In genomic region chr11:25715447-25716321, GRCm38 (mm10) we compare ENCODE assay signal across 11 mouse cellular contexts.
DNase-seq lines count a peak whose midpoint lies in the region.
"Had no signal": no experiment of that assay in that cellular context is flagged by ENCODE, and none has a peak within 500 bp of the region (broad histone marks: within the 10 kb centered on the region; RNA-seq: fewer than 3 reads in every experiment).

No protein-coding gene starts in this region.

- peak; percentile 19 to 24 for DNase-seq in left cerebral cortex, adult 18-20 months (ENCODE audit: low spot score in 2 of 2)
- DNase-seq in left cerebral cortex, adult 11 months (ENCODE audit: low spot score) = no peak
- DNase-seq in frontal cortex, adult 2 months (ENCODE audit: extremely low spot score in 1 of 2, low spot score in 1 of 2) = peak; percentile 42 to 43
- peak; percentile 49 to 54 for DNase-seq in layer of hippocampus, postnatal 10 days (ENCODE audit: low spot score in 2 of 2)
- peak; percentile 40 for DNase-seq in right cerebral cortex, postnatal 25 days
- no peak for DNase-seq in liver
- DNase-seq in kidney, adult 18-20 months = no peak
- DNase-seq: cerebellum, postnatal 36 days; kidney, postnatal 36 days; lung, postnatal 10 days; thymus, postnatal 36 days had no signal

Comparison
In these comparisons a context has a peak if more than half of its experiments do, and no peak if none do; other contexts are left out.
1. DNase-seq: peak in left cerebral cortex, adult 18-20 months (2 of 2), frontal cortex, adult 2 months (2 of 2), layer of hippocampus, postnatal 10 days (2 of 2) and right cerebral cortex, postnatal 25 days (single experiment); none in left cerebral cortex, adult 11 months (single experiment), liver (single experiment) and kidney, adult 18-20 months (single experiment).